Mouse (Mus musculus) limb, embryonic 15.5 days (tissue): ENCODE results near the gene Olfr701. TPM values are rescaled to one million over a fixed set of nuclear protein-coding genes. Genes with fewer than 3 reads are reported as not detected.

Experiments
- ATAC-seq: fragments of 200-750 bp; cut with Nextera tagmentation; 2 replicates; pipeline ENCODE4 v1.8.0; 2017; ENCODE audit warnings: low read depth, moderate TSS enrichment; ENCODE audit not compliant: insufficient number of reproducible peaks, low FRiP score, low TSS enrichment
- H3K27ac ChIP-seq: fragments of 300-500 bp; sonication (generic); 2 replicates; pipeline ENCODE4 v1.5.1; 2015; ENCODE audit warnings: moderate library complexity, mild to moderate bottlenecking, inconsistent platforms
- H3K27me3 ChIP-seq: fragments of 300-500 bp; sonication (generic); 2 replicates; pipeline ENCODE4 v1.6.1; 2015; ENCODE audit warnings: inconsistent platforms
- H3K36me3 ChIP-seq: fragments of 300-500 bp; sonication (generic); 2 replicates; pipeline ENCODE4 v1.6.1; 2015; ENCODE audit warnings: inconsistent platforms
- H3K4me1 ChIP-seq: fragments of 300-500 bp; sonication (generic); 2 replicates; pipeline ENCODE4 v1.6.1; 2015; ENCODE audit warnings: inconsistent platforms
- H3K4me2 ChIP-seq: fragments of 300-500 bp; sonication (generic); 2 replicates; pipeline ENCODE4 v1.6.1; 2015; ENCODE audit warnings: mild to moderate bottlenecking, inconsistent platforms
- H3K4me3 ChIP-seq: fragments of 300-500 bp; sonication (generic); 2 replicates; pipeline ENCODE4 v1.5.1; 2015; ENCODE audit warnings: mild to moderate bottlenecking, inconsistent platforms
- H3K9ac ChIP-seq: fragments of 300-500 bp; sonication (generic); 2 replicates; pipeline ENCODE4 v1.6.1; 2015; ENCODE audit warnings: inconsistent platforms
- H3K9me3 ChIP-seq: fragments of 300-500 bp; sonication (generic); 2 replicates; pipeline ENCODE4 v1.6.1; 2016; ENCODE audit warnings: inconsistent platforms
- WGBS: fragments of 180-500 bp; shearing (Covaris S2); methylation state at CpG from one replicate; pipeline ENCODE4 v1.1.7; 2015; 5-methylcytosine and 5-hydroxymethylcytosine counted together
- polyA plus RNA-seq: library from polyadenylated mRNA; unstranded; fragments of >200 nt; fragmentation: Nextera tagmentation; extraction: Ambion mirVana; gene quantifications from 2 replicates; pipeline ENCODE4 v1.2.1, GENCODE M21; 2015

The Olfr701 gene
- polyA plus RNA-seq = not detected in 2 replicates

DNA sequence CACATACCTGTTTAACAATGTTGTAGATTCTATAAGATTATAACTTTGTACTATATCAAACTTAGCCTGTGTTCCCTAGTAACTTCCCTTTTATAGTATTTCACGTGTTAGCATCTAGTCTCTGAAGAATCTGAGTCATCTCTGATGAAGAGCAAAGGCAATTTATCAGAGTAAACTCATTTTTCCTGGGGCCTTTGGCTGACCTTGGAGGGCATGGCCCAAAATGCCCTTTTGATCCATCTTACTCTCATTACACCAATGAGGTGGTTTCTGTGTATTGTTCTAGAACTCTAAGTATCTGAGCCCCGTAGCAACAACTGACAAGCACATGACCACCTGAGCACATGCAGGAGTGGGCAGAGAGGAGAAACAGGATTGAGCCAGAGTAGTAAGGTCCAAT is at the start of gene Olfr701:
Gene Olfr701, plus strand, starts transcription at position 301 of the 400 bp plus-strand sequence.
- no peak within 1 kb of the TSS for H3K4me3 ChIP-seq
- no peak within 1 kb of the TSS for H3K9ac ChIP-seq
- no peak for ATAC-seq
- H3K4me1 ChIP-seq = no peaks in the 10 kb centered on the region
- no peak within 1 kb of the TSS for H3K27ac ChIP-seq
- no peaks in the 10 kb centered on the region for H3K36me3 ChIP-seq
- H3K9me3 ChIP-seq = no peaks in the 10 kb centered on the region
- no peaks in the 10 kb centered on the region for H3K27me3 ChIP-seq
- H3K4me2 ChIP-seq = no peak within 1 kb of the TSS
- 79% methylated on average over 2 of the region's 2 CpGs for WGBS

DNA sequence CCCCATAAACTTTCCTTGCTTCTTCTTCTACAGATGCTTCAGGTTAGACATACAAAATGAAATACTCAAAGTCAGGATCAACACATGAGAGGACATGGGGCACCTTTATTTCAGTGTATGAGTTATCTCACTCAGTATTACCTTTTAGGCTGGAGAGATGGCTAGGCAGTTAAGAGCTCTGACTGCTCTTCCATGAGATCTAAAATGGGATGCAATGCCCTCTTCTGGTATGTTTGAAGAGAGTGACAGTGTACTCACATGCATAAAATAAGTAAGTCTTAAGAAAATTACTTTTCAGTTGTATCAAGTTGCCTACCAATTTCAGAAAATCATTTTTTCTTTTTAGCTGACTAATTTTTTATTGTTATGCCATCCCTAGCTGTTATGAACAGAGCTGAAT is 25.6 kb upstream of the Olfr701 start:
- Histone ChIP-seq H3K36me3 (no peaks in the 10 kb centered on the region), H3K9ac (no peak overlapping the region), H3K27ac (no peak overlapping the region), H3K4me2 (no peak overlapping the region), H3K27me3 (no peaks in the 10 kb centered on the region), H3K4me3 (no peak overlapping the region), H3K4me1 (no peaks in the 10 kb centered on the region), H3K9me3 (no peaks in the 10 kb centered on the region)
- ATAC-seq = no peak

DNA sequence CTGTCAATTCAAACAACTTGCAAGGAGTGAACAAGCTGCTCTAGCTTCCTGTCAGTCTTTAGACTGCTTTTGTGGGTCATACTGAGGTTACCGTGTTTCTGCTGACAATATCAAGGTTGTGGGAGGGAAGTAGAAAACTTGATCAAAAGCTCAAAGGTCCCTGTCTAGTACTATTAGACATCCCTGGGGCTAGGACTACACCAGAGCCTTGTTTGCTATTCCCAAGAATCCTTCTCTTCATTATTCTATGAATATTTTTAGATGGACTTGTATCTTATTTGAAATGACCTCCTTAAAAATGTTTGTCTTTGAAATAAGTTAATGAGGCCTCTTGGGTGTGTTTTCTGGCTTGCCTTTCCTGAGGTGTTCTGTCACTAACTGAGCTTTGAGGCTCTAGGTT is 20.8 kb upstream of the Olfr701 start, which contains the start of gene Olfr699:
Gene Olfr699, minus strand, starts transcription at position 101 of the 400 bp plus-strand sequence.
- Histone ChIP-seq H3K4me3 (no peak within 1 kb of the TSS), H3K27me3 (no peaks in the 10 kb centered on the region), H3K9ac (no peak within 1 kb of the TSS), H3K9me3 (no peaks in the 10 kb centered on the region), H3K4me2 (no peak within 1 kb of the TSS), H3K36me3 (no peaks in the 10 kb centered on the region), H3K27ac (no peak within 1 kb of the TSS), H3K4me1 (no peaks in the 10 kb centered on the region)
- 84% methylated on average over 1 of the region's 1 CpGs for WGBS
- ATAC-seq = no peak

DNA sequence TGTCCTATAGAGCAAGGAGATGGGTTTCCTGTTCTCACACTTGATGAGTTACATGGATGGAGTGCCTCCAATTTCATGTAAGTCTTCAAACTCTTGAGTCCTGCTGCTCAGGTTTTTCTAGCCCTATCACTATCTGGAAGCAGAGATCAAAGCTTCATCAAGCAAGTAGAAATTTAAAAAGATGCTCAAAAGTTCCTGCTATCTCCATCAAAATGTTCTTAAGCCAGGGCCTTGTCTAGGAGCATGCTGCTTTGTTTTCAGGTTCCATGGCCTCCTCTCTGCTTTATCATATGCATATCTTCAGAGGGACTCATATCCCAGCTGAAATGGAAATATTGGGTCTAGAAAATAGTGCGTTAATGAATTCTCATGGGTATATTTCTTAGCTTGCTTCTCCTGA is 5.2 kb upstream of the Olfr701 start, which contains the start of gene Olfr700:
Gene Olfr700, minus strand, starts transcription at position 101 of the 400 bp plus-strand sequence.
- Histone ChIP-seq H3K9me3 (no peaks in the 10 kb centered on the region), H3K27me3 (no peaks in the 10 kb centered on the region), H3K9ac (no peak within 1 kb of the TSS), H3K27ac (no peak within 1 kb of the TSS), H3K4me3 (no peak within 1 kb of the TSS), H3K4me2 (no peak within 1 kb of the TSS), H3K36me3 (no peaks in the 10 kb centered on the region), H3K4me1 (no peaks in the 10 kb centered on the region)
- ATAC-seq = no peak
- WGBS = 90% methylated on average over 1 of the region's 1 CpGs

DNA sequence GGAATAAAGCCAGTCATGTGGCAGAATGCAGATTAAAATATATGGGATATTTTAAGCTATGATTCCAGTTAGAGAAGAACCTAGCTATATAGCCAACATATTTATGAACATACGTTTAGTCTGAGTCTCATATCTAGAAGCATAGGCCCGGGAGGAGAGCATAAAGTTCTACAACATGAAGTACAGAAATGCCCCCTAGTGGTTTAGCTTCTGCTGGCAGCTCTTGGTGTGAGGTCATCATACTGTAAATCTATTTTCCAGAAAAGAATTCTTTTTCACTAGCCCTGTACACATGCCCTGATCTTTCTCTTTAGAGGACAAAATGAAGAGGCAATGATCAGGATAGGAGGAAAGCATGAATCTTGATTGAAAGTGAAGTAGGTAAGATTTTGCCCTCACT is 1.8 kb downstream of the Olfr701 start:
- H3K9ac ChIP-seq = no peak overlapping the region
- 54% methylated on average over 2 of the region's 2 CpGs for WGBS
- H3K9me3 ChIP-seq = no peaks in the 10 kb centered on the region
- no peaks in the 10 kb centered on the region for H3K36me3 ChIP-seq
- no peaks in the 10 kb centered on the region for H3K27me3 ChIP-seq
- H3K4me2 ChIP-seq = no peak overlapping the region
- no peaks in the 10 kb centered on the region for H3K4me1 ChIP-seq
- ATAC-seq = no peak
- H3K4me3 ChIP-seq = no peak overlapping the region
- no peak overlapping the region for H3K27ac ChIP-seq

DNA sequence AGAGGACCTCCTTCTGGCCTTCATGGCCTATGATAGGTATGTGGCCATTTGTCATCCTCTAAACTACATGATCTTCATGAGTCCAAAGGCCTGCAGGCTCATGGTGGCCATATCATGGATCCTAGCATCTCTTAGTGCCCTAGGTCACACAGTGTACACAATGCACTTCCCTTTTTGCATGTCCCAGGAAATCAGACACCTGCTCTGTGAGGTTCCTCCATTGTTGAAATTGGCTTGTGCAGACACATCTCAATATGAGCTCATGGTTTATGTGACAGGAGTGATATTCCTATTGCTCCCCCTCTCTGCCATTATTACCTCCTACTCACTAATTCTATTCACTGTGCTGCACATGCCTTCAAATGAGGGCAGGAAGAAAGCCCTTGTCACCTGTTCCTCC is 4.5 kb downstream of the Olfr701 start:
- Histone ChIP-seq H3K36me3 (no peaks in the 10 kb centered on the region), H3K9me3 (no peaks in the 10 kb centered on the region), H3K27ac (no peak overlapping the region), H3K4me3 (no peak overlapping the region), H3K27me3 (no peaks in the 10 kb centered on the region), H3K4me2 (no peak overlapping the region), H3K4me1 (no peaks in the 10 kb centered on the region), H3K9ac (no peak overlapping the region)
- no peak for ATAC-seq

DNA sequence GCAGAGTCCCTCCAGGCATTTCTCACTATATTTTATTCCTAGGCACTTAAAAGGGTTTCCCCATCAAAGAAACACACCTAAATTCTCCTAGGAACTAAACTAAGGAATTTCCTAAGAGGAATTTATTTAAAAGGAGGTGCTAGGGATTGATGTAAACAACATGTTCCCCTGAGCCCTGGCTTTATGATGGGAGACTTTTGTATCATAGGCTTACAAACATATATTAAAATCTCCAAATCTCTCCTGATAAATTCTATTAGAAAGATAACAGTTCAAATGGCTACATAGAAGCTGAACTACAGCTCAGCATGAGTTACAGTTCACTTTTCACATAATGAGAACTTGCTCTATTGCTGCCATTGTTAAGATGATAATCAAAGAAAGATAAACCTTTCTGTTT is 19.9 kb downstream of the Olfr701 start, which contains the start of gene Olfr702:
Gene Olfr702, minus strand, starts transcription at position 101 of the 400 bp plus-strand sequence.
- ATAC-seq = no peak
- H3K9ac ChIP-seq = no peak within 1 kb of the TSS
- H3K4me2 ChIP-seq = no peak within 1 kb of the TSS
- H3K9me3 ChIP-seq = no peaks in the 10 kb centered on the region
- no peaks in the 10 kb centered on the region for H3K27me3 ChIP-seq
- H3K4me1 ChIP-seq = no peaks in the 10 kb centered on the region
- no peaks in the 10 kb centered on the region for H3K36me3 ChIP-seq
- no peak within 1 kb of the TSS for H3K4me3 ChIP-seq
- no peak within 1 kb of the TSS for H3K27ac ChIP-seq

DNA sequence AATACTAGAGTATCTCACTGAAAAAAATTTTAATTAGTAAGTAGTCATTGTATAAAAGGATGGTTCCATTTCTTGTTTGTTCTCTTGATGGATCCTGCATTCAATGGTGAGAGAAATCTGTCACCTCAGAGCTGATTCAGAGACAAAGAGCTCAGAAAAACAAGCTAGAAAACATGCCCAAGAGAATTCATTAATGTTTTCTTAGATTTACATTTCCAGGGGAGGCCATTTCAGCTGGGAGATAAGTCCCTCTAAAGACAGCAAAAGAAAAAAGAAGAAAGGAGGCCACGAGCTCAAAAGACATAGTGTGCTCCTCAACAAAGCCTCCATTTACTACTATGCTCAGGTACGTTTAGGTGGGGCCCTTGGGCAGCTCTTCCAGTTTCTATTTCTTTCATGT is 29.1 kb downstream of the Olfr701 start, which contains the start of gene Olfr703:
Gene Olfr703, plus strand, starts transcription at position 301 of the 400 bp plus-strand sequence.
- 65% methylated on average over 2 of the region's 2 CpGs for WGBS
- Histone ChIP-seq H3K4me3 (no peak within 1 kb of the TSS), H3K9me3 (no peaks in the 10 kb centered on the region), H3K27ac (no peak within 1 kb of the TSS), H3K9ac (no peak within 1 kb of the TSS), H3K4me1 (no peaks in the 10 kb centered on the region), H3K27me3 (no peaks in the 10 kb centered on the region), H3K36me3 (no peaks in the 10 kb centered on the region), H3K4me2 (no peak within 1 kb of the TSS)
- no peak for ATAC-seq

DNA sequence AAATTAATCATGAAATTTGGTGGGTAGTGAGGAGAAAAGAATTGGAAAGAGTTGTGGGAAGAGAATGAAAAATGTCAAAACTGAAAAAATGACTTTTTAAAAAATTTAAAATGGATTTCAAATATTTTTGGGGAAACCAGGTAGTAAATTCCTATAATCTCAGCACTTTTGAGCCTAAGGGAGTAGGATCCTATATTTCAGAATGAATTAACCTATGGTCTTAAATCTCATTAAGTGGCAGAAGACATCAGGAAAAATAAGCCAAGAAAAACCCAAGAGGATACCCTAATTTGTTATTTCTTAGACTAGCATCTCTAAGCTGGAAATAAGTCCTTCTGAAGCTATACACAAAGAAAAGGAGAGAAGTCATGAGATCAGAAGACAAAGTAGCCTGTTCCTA is 49.0 kb downstream of the Olfr701 start, which contains the start of gene Olfr704:
Gene Olfr704, plus strand, starts transcription at position 301 of the 400 bp plus-strand sequence.
- Histone ChIP-seq H3K4me2 (no peak within 1 kb of the TSS), H3K27ac (no peak within 1 kb of the TSS), H3K9me3 (no peaks in the 10 kb centered on the region), H3K4me1 (no peaks in the 10 kb centered on the region), H3K4me3 (no peak within 1 kb of the TSS), H3K36me3 (no peaks in the 10 kb centered on the region), H3K27me3 (no peaks in the 10 kb centered on the region), H3K9ac (no peak within 1 kb of the TSS)
- no peak for ATAC-seq

Other genes with a start within 250 kb of the Olfr701 start
- gene Olfr693, start 133.5 kb upstream of the Olfr701 start, polyA plus RNA-seq = not detected in 2 replicates
- not detected in 2 replicates for gene Olfr694, start 122.3 kb upstream of the Olfr701 start, polyA plus RNA-seq
- not detected in 2 replicates for gene Olfr695, start 97.7 kb upstream of the Olfr701 start, polyA plus RNA-seq
- not detected in 2 replicates for gene Olfr697, start 71.7 kb upstream of the Olfr701 start, polyA plus RNA-seq
- not detected in 2 replicates for gene Olfr698, start 58.7 kb upstream of the Olfr701 start, polyA plus RNA-seq
- not detected in 2 replicates for gene Olfr699, start 20.9 kb upstream of the Olfr701 start, polyA plus RNA-seq
- gene Olfr700, start 5.3 kb upstream of the Olfr701 start, polyA plus RNA-seq = not detected in 2 replicates
- gene Olfr702, start 19.8 kb downstream of the Olfr701 start, polyA plus RNA-seq = not detected in 2 replicates
- gene Olfr703, start 29.2 kb downstream of the Olfr701 start, polyA plus RNA-seq = not detected in 2 replicates
- gene Olfr704, start 49.1 kb downstream of the Olfr701 start, polyA plus RNA-seq = not detected in 2 replicates
- not detected in 2 replicates for gene Olfr705, start 62.8 kb downstream of the Olfr701 start, polyA plus RNA-seq
- not detected in 2 replicates for gene Olfr706, start 74.0 kb downstream of the Olfr701 start, polyA plus RNA-seq
- gene Olfr707, start 87.1 kb downstream of the Olfr701 start, polyA plus RNA-seq = not detected in 2 replicates
- not detected in 2 replicates for gene Olfr1532-ps1, start 93.9 kb downstream of the Olfr701 start, polyA plus RNA-seq
- gene Olfr709-ps1, start 118.1 kb downstream of the Olfr701 start, polyA plus RNA-seq = not detected in 2 replicates
- not detected in 2 replicates for gene Olfr710, start 134.2 kb downstream of the Olfr701 start, polyA plus RNA-seq
- not detected in 2 replicates for gene Olfr6, start 149.8 kb downstream of the Olfr701 start, polyA plus RNA-seq
- not detected in 2 replicates for gene Olfr711, start 161.3 kb downstream of the Olfr701 start, polyA plus RNA-seq
- not detected in 2 replicates for gene Olfr2, start 191.9 kb downstream of the Olfr701 start, polyA plus RNA-seq
- not detected in 2 replicates for gene Olfr713, start 217.0 kb downstream of the Olfr701 start, polyA plus RNA-seq